Mouse (Mus musculus) embryonic facial prominence, embryonic 11.5 days (tissue): ENCODE data around the gene Syne3. TPM values are rescaled to one million over a fixed set of nuclear protein-coding genes. Genes with fewer than 3 reads are reported as not detected.

Experiments
- ATAC-seq: fragments of 200-750 bp; cut with Nextera tagmentation; replicated peaks from 2 replicates; pipeline ENCODE4 v1.8.0; 2017; ENCODE audit warnings: low read depth; ENCODE audit not compliant: insufficient number of reproducible peaks, low FRiP score, low TSS enrichment
- DNase-seq: peaks from one replicate; pipeline ENCODE4 v3.0.0-alpha.2; 2015; ENCODE audit warnings: low spot score
- H3K27ac ChIP-seq: fragments of 300-500 bp; sonication (generic); replicated peaks from 2 replicates; pipeline ENCODE4 v1.5.1; 2014; ENCODE audit warnings: mild to moderate bottlenecking, low read depth, low read length, control low read depth
- H3K27me3 ChIP-seq: fragments of 300-500 bp; sonication (generic); 2 replicates; pipeline ENCODE4 v1.6.1; 2014; ENCODE audit warnings: mild to moderate bottlenecking, low read length, moderate library complexity, mixed read lengths; ENCODE audit not compliant: control insufficient read depth, insufficient read depth
- H3K36me3 ChIP-seq: fragments of 300-500 bp; sonication (generic); replicated peaks from 2 replicates; pipeline ENCODE4 v1.6.1; 2014; ENCODE audit warnings: low read depth, mild to moderate bottlenecking, low read length, moderate library complexity, mixed read lengths; ENCODE audit not compliant: control insufficient read depth, insufficient read depth
- H3K4me1 ChIP-seq: fragments of 300-500 bp; sonication (generic); 2 replicates; pipeline ENCODE4 v1.6.1; 2014; ENCODE audit warnings: low read length, mixed read lengths; ENCODE audit not compliant: control insufficient read depth, insufficient read depth
- H3K4me2 ChIP-seq: fragments of 300-500 bp; sonication (generic); 2 replicates; pipeline ENCODE4 v1.6.1; 2014; ENCODE audit warnings: low read depth, mild to moderate bottlenecking, control low read depth, low read length, moderate library complexity
- H3K4me3 ChIP-seq: fragments of 300-500 bp; sonication (generic); 2 replicates; pipeline ENCODE4 v1.5.1; 2014; ENCODE audit warnings: low read depth, low read length, control low read depth
- H3K9ac ChIP-seq: fragments of 300-500 bp; sonication (generic); replicated peaks from 2 replicates; pipeline ENCODE4 v1.6.1; 2014; ENCODE audit warnings: mild to moderate bottlenecking, control low read depth, low read length
- H3K9me3 ChIP-seq: fragments of 300-500 bp; sonication (generic); replicated peaks from 2 replicates; pipeline ENCODE4 v1.6.1; 2016; ENCODE audit warnings: mild to moderate bottlenecking, low read length, inconsistent platforms, mixed read lengths; ENCODE audit not compliant: control insufficient read depth
- WGBS: fragments of 180-500 bp; shearing (Covaris S2); extraction: QIAGEN DNeasy Blood & Tissue Kit; methylation state at CpG from one replicate; pipeline ENCODE4 v1.1.7; 2014; 5-methylcytosine and 5-hydroxymethylcytosine counted together
- polyA plus RNA-seq: library from polyadenylated mRNA; unstranded; fragments of >200 nt; fragmentation: Nextera tagmentation; extraction: Ambion mirVana; gene quantifications from 2 replicates; pipeline ENCODE4 v1.2.1, GENCODE M21; 2014

The Syne3 gene
- polyA plus RNA-seq, 1 experiment from 2014 or later: 0.39 TPM

GRCm38 (mm10) chr12:105000487-105001283 lies 8.9 kb downstream of the Syne3 start:
- 77% methylated on average over 9 of the region's 9 CpGs for WGBS
- no peaks in the 10 kb centered on the region for H3K27me3 ChIP-seq
- no peaks in the 10 kb centered on the region for H3K36me3 ChIP-seq
- no peak overlapping the region for H3K4me3 ChIP-seq
- H3K4me1 ChIP-seq: no peaks in the 10 kb centered on the region
- no peak overlapping the region for H3K27ac ChIP-seq
- H3K9me3 ChIP-seq: no peaks in the 10 kb centered on the region
- H3K4me2 ChIP-seq: no peak overlapping the region
- ATAC-seq (no peak), DNase-seq (no peak)
- H3K9ac ChIP-seq: no peak overlapping the region

- DNase-seq (no peak), ATAC-seq (no peak)
- no peak overlapping the region for H3K9ac ChIP-seq
- no peaks in the 10 kb centered on the region for H3K4me1 ChIP-seq
- 66% methylated on average over 8 of the region's 8 CpGs for WGBS
- H3K4me3 ChIP-seq: no peak overlapping the region
- no peaks in the 10 kb centered on the region for H3K27me3 ChIP-seq
- no peak overlapping the region for H3K4me2 ChIP-seq
- no peaks in the 10 kb centered on the region for H3K9me3 ChIP-seq
- no peaks in the 10 kb centered on the region for H3K36me3 ChIP-seq
- H3K27ac ChIP-seq: no peak overlapping the region
Measured at GRCm38 (mm10) chr12:104999171-104999570, 10.4 kb downstream of the Syne3 start.

DNA sequence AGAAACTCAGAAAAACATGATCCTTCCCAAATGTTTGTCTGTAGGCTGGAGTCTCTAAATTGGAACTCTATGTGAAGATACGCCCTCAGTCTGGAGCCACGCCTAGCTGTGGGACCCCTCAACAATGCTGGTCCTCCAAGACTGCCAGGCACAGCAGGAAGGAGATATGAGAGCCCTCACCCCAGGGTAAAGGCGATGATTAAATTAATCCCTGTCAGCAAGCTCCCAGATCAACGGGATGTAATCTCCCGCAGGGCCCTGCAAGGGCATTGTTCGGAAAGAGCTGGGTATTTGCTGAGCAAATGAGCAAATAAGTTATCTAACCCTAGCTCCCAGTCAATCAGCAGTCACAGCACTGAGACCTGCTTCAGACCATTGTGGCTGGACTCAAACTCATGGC lies 11.1 kb downstream of the Syne3 start:
- 75% methylated on average over 6 of the region's 6 CpGs for WGBS
- DNase-seq (no peak), ATAC-seq (no peak)
- Histone ChIP-seq H3K36me3 (no peaks in the 10 kb centered on the region), H3K9ac (no peak overlapping the region), H3K9me3 (no peaks in the 10 kb centered on the region), H3K27me3 (no peaks in the 10 kb centered on the region), H3K4me2 (no peak overlapping the region), H3K27ac (no peak overlapping the region), H3K4me1 (no peaks in the 10 kb centered on the region), H3K4me3 (no peak overlapping the region)

- Histone ChIP-seq H3K9ac (no peak overlapping the region), H3K36me3 (no peaks in the 10 kb centered on the region), H3K9me3 (no peaks in the 10 kb centered on the region), H3K4me3 (no peak overlapping the region), H3K27ac (no peak overlapping the region), H3K4me1 (no peaks in the 10 kb centered on the region), H3K4me2 (no peak overlapping the region), H3K27me3 (no peaks in the 10 kb centered on the region)
- no peak for DNase-seq
- no peak for ATAC-seq
- 81% methylated on average over 10 of the region's 10 CpGs for whole genome bisulfite sequencing
Measured at GRCm38 (mm10) chr12:104997641-104998293, 11.8 kb downstream of the Syne3 start.

DNA sequence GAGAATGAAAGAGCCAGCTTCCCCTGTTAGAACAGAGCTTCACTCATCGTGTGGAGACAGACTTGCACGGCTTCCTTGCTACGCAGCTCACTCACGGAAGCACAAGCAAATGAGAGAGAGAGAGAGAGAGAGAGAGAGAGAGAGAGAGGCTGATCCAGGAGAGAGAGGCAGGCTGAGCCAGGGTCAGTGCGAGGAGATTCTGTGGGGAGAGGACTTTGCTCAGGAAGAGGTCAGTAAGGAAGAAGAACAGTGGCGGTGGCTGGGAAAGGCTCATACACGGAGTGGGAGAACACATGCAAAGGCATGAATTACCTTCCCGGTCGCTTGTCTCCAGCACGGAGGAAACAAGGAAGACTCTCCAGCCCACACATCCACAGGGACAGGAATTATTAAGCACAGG lies 12.4 kb downstream of the Syne3 start:
- no peak overlapping the region for H3K4me3 ChIP-seq
- H3K4me2 ChIP-seq: no peak overlapping the region
- H3K9me3 ChIP-seq: no peaks in the 10 kb centered on the region
- WGBS: 86% methylated on average over 10 of the region's 10 CpGs
- DNase-seq (no peak), ATAC-seq (no peak)
- no peak overlapping the region for H3K9ac ChIP-seq
- no peaks in the 10 kb centered on the region for H3K27me3 ChIP-seq
- H3K27ac ChIP-seq: no peak overlapping the region
- no peaks in the 10 kb centered on the region for H3K4me1 ChIP-seq
- no peaks in the 10 kb centered on the region for H3K36me3 ChIP-seq

DNA sequence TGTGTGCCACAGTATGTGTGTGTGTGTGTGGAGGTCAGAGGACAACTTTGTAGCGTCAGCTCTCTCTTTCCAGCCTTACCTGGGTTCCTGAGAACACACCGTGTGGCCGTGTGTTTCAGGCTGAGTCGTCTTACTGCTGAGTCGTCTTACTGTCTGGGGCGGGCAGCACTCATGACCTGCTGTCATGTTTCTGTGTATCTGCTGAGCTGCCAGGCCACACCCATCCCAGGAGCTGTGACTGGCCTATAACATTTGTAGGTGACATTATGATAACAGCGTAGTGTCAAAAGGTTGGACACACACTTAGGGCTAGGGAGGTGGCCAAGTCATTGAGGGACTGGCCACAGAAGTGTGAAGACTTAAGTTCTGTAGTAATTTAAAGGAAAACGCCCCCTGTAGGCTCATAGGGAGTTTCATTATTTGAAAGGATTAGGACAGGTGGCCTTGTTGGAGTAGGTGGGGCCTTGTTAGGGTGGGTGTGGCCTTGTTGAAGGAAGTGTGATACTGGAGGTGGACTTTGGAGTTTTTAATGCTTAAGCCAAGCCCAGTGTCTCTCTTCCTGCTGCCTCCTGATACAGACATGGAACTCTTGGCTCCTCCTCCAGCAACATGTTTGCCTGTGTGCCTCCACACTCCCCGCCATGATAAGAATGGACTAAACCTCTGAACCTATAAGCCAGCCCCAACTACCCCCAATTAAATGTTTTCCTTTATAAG lies 13.4 kb downstream of the Syne3 start:
- Histone ChIP-seq H3K36me3 (no peaks in the 10 kb centered on the region), H3K4me1 (no peaks in the 10 kb centered on the region), H3K4me3 (no peak overlapping the region), H3K9me3 (no peaks in the 10 kb centered on the region), H3K4me2 (no peak overlapping the region), H3K27me3 (no peaks in the 10 kb centered on the region), H3K27ac (no peak overlapping the region), H3K9ac (no peak overlapping the region)
- DNase-seq: no peak
- no peak for ATAC-seq
- WGBS: 83% methylated on average over 9 of the region's 9 CpGs

- Histone ChIP-seq H3K27me3 (no peaks in the 10 kb centered on the region), H3K36me3 (no peaks in the 10 kb centered on the region), H3K9me3 (no peaks in the 10 kb centered on the region), H3K4me1 (no peaks in the 10 kb centered on the region), H3K4me2 (no peak overlapping the region), H3K9ac (no peak overlapping the region), H3K4me3 (no peak overlapping the region), H3K27ac (no peak overlapping the region)
- WGBS: 86% methylated on average over 12 of the region's 12 CpGs
- no peak for ATAC-seq
- DNase-seq: no peak
Measured at GRCm38 (mm10) chr12:104995259-104995876, 14.2 kb downstream of the Syne3 start.
